Comparison of ENCODE assay signal across 20 mouse cellular contexts in the genomic region with DNA sequence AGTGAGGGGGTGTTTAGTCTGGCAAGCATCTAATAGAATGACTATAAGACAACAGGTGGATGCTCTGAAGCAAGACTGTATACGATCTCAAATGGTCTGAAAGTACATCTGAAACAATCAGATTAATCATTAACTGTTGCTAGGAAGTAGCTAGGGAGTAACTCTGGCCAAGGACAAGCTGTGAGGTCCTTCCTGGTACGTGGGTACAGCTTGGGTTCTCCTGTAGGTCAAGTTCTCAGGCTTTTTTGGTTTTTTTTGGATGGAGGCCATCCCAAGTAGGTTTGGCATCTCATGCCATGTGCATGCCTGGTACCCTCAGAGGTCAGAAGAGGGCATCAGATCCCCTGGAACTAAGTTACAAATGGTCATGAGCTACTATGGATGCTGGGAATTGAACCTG. TPM values are rescaled to one million over a fixed set of nuclear protein-coding genes. Genes with fewer than 3 reads are reported as not detected.
DNase-seq lines count a peak whose midpoint lies in the region; ATAC-seq and TF ChIP-seq lines count a peak whose summit lies in the region.
"Had no signal": no experiment of that assay in that cellular context is flagged by ENCODE, and none has a peak within 500 bp of the region (broad histone marks: within the 10 kb centered on the region; RNA-seq: fewer than 3 reads in every experiment).

No protein-coding gene starts in this region.

- H3K9ac ChIP-seq in liver, postnatal 0 days (replicated peaks), result no peak overlapping the region
- H3K9ac ChIP-seq in liver, embryonic 11.5 days (ENCODE audit: low read depth, low read length), result no peak overlapping the region
- H3K9ac ChIP-seq: limb, embryonic 13.5 days; lung, embryonic 15.5 days; midbrain, embryonic 15.5 days had no signal

- no peaks in the 10 kb centered on the region for H3K9me3 ChIP-seq in liver, postnatal 0 days (ENCODE audit: low read length)
- no peaks in the 10 kb centered on the region for H3K9me3 ChIP-seq in liver, embryonic 11.5 days (ENCODE audit: control insufficient read depth, low read length)
- H3K9me3 ChIP-seq: limb, embryonic 13.5 days; lung, embryonic 15.5 days; midbrain, embryonic 15.5 days had no signal

- 48% methylated on average over 2 of the region's 2 CpGs for WGBS in liver, postnatal 0 days (ENCODE audit: insufficient replicate concordance)
- WGBS in liver, embryonic 11.5 days, result 55% methylated on average over 2 of the region's 2 CpGs
- 13% methylated on average over 2 of the region's 2 CpGs for WGBS in kidney, adult 2 months

- TF ChIP-seq POLR2A in kidney, adult 2 months (IDR thresholded peaks at IDR 0.05; ENCODE audit: low read depth, low read length), result no peak

- POLR2A ChIA-PET in Patski (lab: Charles Lee), result interaction anchor here (1.3 kb wide), 1 partner anchor 9 kb away, joined by 4 read pairs; no protein-coding TSS in a partner anchor

- no peaks in the 10 kb centered on the region for H3K27me3 ChIP-seq in liver, postnatal 0 days (ENCODE audit: insufficient read depth, low read length)
- H3K27me3 ChIP-seq in liver, embryonic 11.5 days (replicated peaks; ENCODE audit: control insufficient read depth, insufficient read depth, low read length), result no peaks in the 10 kb centered on the region
- H3K27me3 ChIP-seq in Patski, result no peaks in the 10 kb centered on the region
- no peaks in the 10 kb centered on the region for H3K27me3 ChIP-seq in kidney, adult 2 months (replicated peaks; ENCODE audit: control insufficient read depth, insufficient read depth, low read length)
- H3K27me3 ChIP-seq: limb, embryonic 13.5 days; lung, embryonic 15.5 days; megakaryocyte, embryonic 14.5 days; midbrain, embryonic 15.5 days had no signal

- H3K27ac ChIP-seq in liver, postnatal 0 days (ENCODE audit: low read depth), result no peak overlapping the region
- no peak overlapping the region for H3K27ac ChIP-seq in liver, embryonic 11.5 days (ENCODE audit: low read depth, low read length)
- peak overlapping the region; percentile 48; the same call in 1 of the 2 replicates for H3K27ac ChIP-seq in kidney, adult 2 months (ENCODE audit: insufficient read depth, low read depth, low read length)
- H3K27ac ChIP-seq: limb, embryonic 13.5 days; lung, embryonic 15.5 days; midbrain, embryonic 15.5 days had no signal

- peak; percentile 53; the same call in 1 of the 2 replicates for ATAC-seq in liver, postnatal 0 days
- no peak for ATAC-seq in liver, embryonic 11.5 days (replicated peaks; ENCODE audit: low FRiP score)
- peak; percentile 44 for ATAC-seq in Patski
- ATAC-seq: forebrain, embryonic 14.5 days; hindbrain, embryonic 16.5 days; midbrain, embryonic 15.5 days had no signal

- no peak for TF ChIP-seq EP300 in liver, postnatal 0 days (IDR thresholded peaks at IDR 0.05; ENCODE audit: low read depth)

- H3K4me3 ChIP-seq in liver, postnatal 0 days (ENCODE audit: low read depth, low read length), result no peak overlapping the region
- H3K4me3 ChIP-seq in liver, embryonic 11.5 days (ENCODE audit: low read depth, low read length), result no peak overlapping the region
- no peak overlapping the region for H3K4me3 ChIP-seq in kidney, adult 2 months (ENCODE audit: insufficient read depth, low read depth, low read length)
- H3K4me3 ChIP-seq: limb, embryonic 13.5 days; lung, embryonic 15.5 days; megakaryocyte, embryonic 14.5 days; midbrain, embryonic 15.5 days; myocyte had no signal

- CTCF ChIA-PET in Patski (lab: Charles Lee), result interaction anchor here (1.2 to 1.3 kb wide), 2 partner anchors 24 to 33 kb away, joined by 3 to 4 read pairs; no protein-coding TSS in a partner anchor

- TF ChIP-seq CTCF in liver, postnatal 0 days (IDR thresholded peaks at IDR 0.05; ENCODE audit: low read depth), result no peak
- no peak for TF ChIP-seq CTCF in Patski (IDR thresholded peaks at IDR 0.05)
- no peak for TF ChIP-seq CTCF in kidney, adult 2 months (conservative IDR thresholded peaks at IDR 0.05; ENCODE audit: insufficient read depth, insufficient read length, low read depth, low read length)

- H3K4me1 ChIP-seq in liver, postnatal 0 days (ENCODE audit: insufficient read depth), result peaks cover 3% of the 10 kb centered on the region; the same call in 1 of the 2 replicates
- H3K4me1 ChIP-seq in liver, embryonic 11.5 days (replicated peaks; ENCODE audit: control insufficient read depth, insufficient read depth, low read length), result no peaks in the 10 kb centered on the region
- H3K4me1 ChIP-seq in kidney, adult 2 months (ENCODE audit: control insufficient read depth, insufficient read depth, low read length), result peaks cover 3% of the 10 kb centered on the region; the same call in 1 of the 2 replicates
- H3K4me1 ChIP-seq: limb, embryonic 13.5 days; lung, embryonic 15.5 days; megakaryocyte, embryonic 14.5 days; midbrain, embryonic 15.5 days had no signal

- no peak for DNase-seq in liver, postnatal 0 days
- DNase-seq in liver, embryonic 11.5 days (ENCODE audit: low spot score), result no peak
- DNase-seq in Patski (ENCODE audit: low read depth, low spot score), result peak; percentile 58
- DNase-seq in kidney, adult 2 months, result peak; percentile 75
- peak; percentile 16 to 68 for DNase-seq in kidney, postnatal 25 days
- no peak for DNase-seq in B cell, adult 2 months
- no peak for DNase-seq in layer of hippocampus, adult 9-10 months (ENCODE audit: low spot score)
- DNase-seq: cerebellum, adult 8-10 months; gastrocnemius, postnatal 25 days; layer of hippocampus, postnatal 36 days; right cerebral cortex, postnatal 14 days; spleen, adult 18-20 months; thymus, postnatal 25 days had no signal

- H3K4me2 ChIP-seq in liver, postnatal 0 days (ENCODE audit: low read depth, low read length), result no peak overlapping the region
- no peak overlapping the region for H3K4me2 ChIP-seq in liver, embryonic 11.5 days
- H3K4me2 ChIP-seq: limb, embryonic 13.5 days; lung, embryonic 15.5 days; midbrain, embryonic 15.5 days had no signal

- in situ Hi-C loops in Patski (cut with MboI; ENCODE audit: low pct_unique_long_range_greater_than_20kb), result no loop called here

- no peaks in the 10 kb centered on the region for H3K36me3 ChIP-seq in liver, postnatal 0 days (replicated peaks; ENCODE audit: insufficient read depth, low read length)
- no peaks in the 10 kb centered on the region for H3K36me3 ChIP-seq in liver, embryonic 11.5 days (ENCODE audit: control insufficient read depth, insufficient read depth, low read length)
- no peaks in the 10 kb centered on the region for H3K36me3 ChIP-seq in kidney, adult 2 months (ENCODE audit: control insufficient read depth, insufficient read depth, low read length)
- H3K36me3 ChIP-seq: limb, embryonic 13.5 days; lung, embryonic 15.5 days; midbrain, embryonic 15.5 days had no signal

RNA-seq across cellular contexts. Expression of gene Metap2, which starts 2.4 kb away (rescaled TPM):
- 140 and 150 TPM in 2 replicates for polyA plus RNA-seq in liver, postnatal 0 days (2015; fragmentation: Nextera tagmentation; extraction: Ambion mirVana)
- polyA plus RNA-seq in liver, embryonic 11.5 days (2014; fragmentation: Nextera tagmentation; extraction: Ambion mirVana), result 397 and 398 TPM in 2 replicates
- polyA plus RNA-seq in Patski (2021), result 282 TPM
- polyA plus RNA-seq in kidney, adult 2 months (2012; rRNA removed), result 35.9 and 47.3 TPM in 2 replicates

Comparison
In these comparisons a context has a peak if more than half of its experiments do, and no peak if none do; other contexts are left out.
1. DNase-seq: peak in Patski (single experiment), kidney, adult 2 months (single experiment) and kidney, postnatal 25 days (2 of 2); none in liver, postnatal 0 days (single experiment), liver, embryonic 11.5 days (single experiment), B cell, adult 2 months (0 of 2) and layer of hippocampus, adult 9-10 months (single experiment).